Mouse (Mus musculus) kidney, adult 18-20 months (tissue): ENCODE measurements at regions not wholly inside any gene's neighbourhood (a gene's known extent, or its start where the extent isn't known, plus 50 kb on each side); places are given as distances from the start of the nearest gene placed in this dataset.
A peak's percentile ranks its signal among the peaks of the same experiment; 100 is the strongest.

Source experiments
- DNase-seq: peaks from one replicate; pipeline ENCODE4 v3.0.0; 2021

- no peak for DNase-seq
Measured at GRCm38 (mm10) chr15:52095629-52096190, 1789.0 kb upstream of the Gm7489 start.

GRCm38 (mm10) chr15:52108761-52109160 is 1775.9 kb upstream of the Gm7489 start:
- no peak for DNase-seq

GRCm38 (mm10) chr15:52114368-52115036 is 1770.2 kb upstream of the Gm7489 start:
- no peak for DNase-seq

GRCm38 (mm10) chr15:52136693-52137092 is 1748.0 kb upstream of the Gm7489 start:
- DNase-seq: no peak

GRCm38 (mm10) chr15:52153421-52153820 is 1731.3 kb upstream of the Gm7489 start:
- DNase-seq: peak; percentile 26

GRCm38 (mm10) chr15:52155784-52156183 is 1728.9 kb upstream of the Gm7489 start:
- DNase-seq: no peak

- DNase-seq: no peak
Measured at GRCm38 (mm10) chr15:52156779-52157178, 1727.9 kb upstream of the Gm7489 start.

- DNase-seq: peak; percentile 75
Measured at GRCm38 (mm10) chr15:52160181-52161088, 1724.3 kb upstream of the Gm7489 start.

GRCm38 (mm10) chr15:52161089-52161442 is 1723.6 kb upstream of the Gm7489 start:
- DNase-seq: no peak

GRCm38 (mm10) chr15:52161568-52162316 is 1723.0 kb upstream of the Gm7489 start:
- no peak for DNase-seq

GRCm38 (mm10) chr15:52166144-52166543 is 1718.6 kb upstream of the Gm7489 start:
- DNase-seq: no peak

- DNase-seq: no peak
Measured at GRCm38 (mm10) chr15:52166595-52167443, 1717.9 kb upstream of the Gm7489 start.

GRCm38 (mm10) chr15:52167811-52168210 is 1716.9 kb upstream of the Gm7489 start:
- DNase-seq: no peak

- no peak for DNase-seq
Measured at GRCm38 (mm10) chr15:52176951-52177350, 1707.8 kb upstream of the Gm7489 start.

GRCm38 (mm10) chr15:52178668-52179067 is 1706.0 kb upstream of the Gm7489 start:
- no peak for DNase-seq

- DNase-seq: no peak
Measured at GRCm38 (mm10) chr15:52179379-52179778, 1705.3 kb upstream of the Gm7489 start.

GRCm38 (mm10) chr15:52191176-52191575 is 1693.5 kb upstream of the Gm7489 start:
- no peak for DNase-seq

- no peak for DNase-seq
Measured at GRCm38 (mm10) chr15:52207271-52207670, 1677.4 kb upstream of the Gm7489 start.

- DNase-seq: no peak
Measured at GRCm38 (mm10) chr15:52232442-52232841, 1652.3 kb upstream of the Gm7489 start.

GRCm38 (mm10) chr15:52236220-52236619 is 1648.5 kb upstream of the Gm7489 start:
- DNase-seq: no peak

GRCm38 (mm10) chr15:52242890-52243289 is 1641.8 kb upstream of the Gm7489 start:
- no peak for DNase-seq
